Mouse (Mus musculus) lung, embryonic 14.5 days (tissue): ENCODE data around the gene Ap1m2. TPM values are rescaled to one million over a fixed set of nuclear protein-coding genes. Genes with fewer than 3 reads are reported as not detected.
"Not testable (repeated sequence)": the region's sequence is repeated elsewhere in the genome, so short reads cannot be mapped to it uniquely, and the experiment has no call there.

Experiments used
- ATAC-seq: fragments of 200-750 bp; cut with Nextera tagmentation; 2 replicates; pipeline ENCODE4 v1.8.0; 2017; ENCODE audit warnings: mild to moderate bottlenecking, moderate TSS enrichment, moderate library complexity; ENCODE audit not compliant: insufficient read depth
- DNase-seq: peaks from one replicate; pipeline ENCODE4 v3.0.0-alpha.2; 2015
- H3K27ac ChIP-seq: fragments of 300-500 bp; sonication (generic); 2 replicates; pipeline ENCODE4 v1.5.1; 2014; ENCODE audit warnings: low read depth, mild to moderate bottlenecking, moderate library complexity
- H3K27me3 ChIP-seq: fragments of 300-500 bp; sonication (generic); 2 replicates; pipeline ENCODE4 v1.6.1; 2014; ENCODE audit warnings: low read length, control low read depth; ENCODE audit not compliant: insufficient read depth
- H3K36me3 ChIP-seq: fragments of 300-500 bp; sonication (generic); 2 replicates; pipeline ENCODE4 v1.6.1; 2014; ENCODE audit warnings: control low read depth; ENCODE audit not compliant: insufficient read depth
- H3K4me1 ChIP-seq: fragments of 300-500 bp; sonication (generic); 2 replicates; pipeline ENCODE4 v1.6.1; 2014; ENCODE audit warnings: antibody characterized with exemption, control low read depth; ENCODE audit not compliant: insufficient read depth
- H3K4me2 ChIP-seq: fragments of 300-500 bp; sonication (generic); 2 replicates; pipeline ENCODE4 v1.6.1; 2014; ENCODE audit warnings: mild to moderate bottlenecking
- H3K4me3 ChIP-seq: fragments of 300-500 bp; sonication (generic); 2 replicates; pipeline ENCODE4 v1.5.1; 2014; ENCODE audit warnings: low read depth, low read length
- H3K9ac ChIP-seq: fragments of 300-500 bp; sonication (generic); 2 replicates; pipeline ENCODE4 v1.6.1; 2014
- H3K9me3 ChIP-seq: fragments of 300-500 bp; sonication (generic); 2 replicates; pipeline ENCODE4 v1.6.1; 2016; ENCODE audit warnings: low read depth, low read length, control low read depth
- CTCF ChIP-seq: IDR thresholded peaks from 2 replicates; pipeline ENCODE4 v1.5.1; 2016; ENCODE audit warnings: antibody characterized with exemption, low read depth
- WGBS: fragments of 180-500 bp; shearing (Covaris S2); extraction: QIAGEN DNeasy Blood & Tissue Kit; methylation state at CpG from one replicate; pipeline ENCODE4 v1.1.7; 2014; 5-methylcytosine and 5-hydroxymethylcytosine counted together
- polyA plus RNA-seq: library from polyadenylated mRNA; unstranded; fragments of >200 nt; fragmentation: Nextera tagmentation; extraction: Ambion mirVana; gene quantifications from 2 replicates; pipeline ENCODE4 v1.2.1, GENCODE M21; 2014

Gene Ap1m2
- polyA plus RNA-seq, 1 experiment from 2014 or later, result 45.7 TPM

DNA sequence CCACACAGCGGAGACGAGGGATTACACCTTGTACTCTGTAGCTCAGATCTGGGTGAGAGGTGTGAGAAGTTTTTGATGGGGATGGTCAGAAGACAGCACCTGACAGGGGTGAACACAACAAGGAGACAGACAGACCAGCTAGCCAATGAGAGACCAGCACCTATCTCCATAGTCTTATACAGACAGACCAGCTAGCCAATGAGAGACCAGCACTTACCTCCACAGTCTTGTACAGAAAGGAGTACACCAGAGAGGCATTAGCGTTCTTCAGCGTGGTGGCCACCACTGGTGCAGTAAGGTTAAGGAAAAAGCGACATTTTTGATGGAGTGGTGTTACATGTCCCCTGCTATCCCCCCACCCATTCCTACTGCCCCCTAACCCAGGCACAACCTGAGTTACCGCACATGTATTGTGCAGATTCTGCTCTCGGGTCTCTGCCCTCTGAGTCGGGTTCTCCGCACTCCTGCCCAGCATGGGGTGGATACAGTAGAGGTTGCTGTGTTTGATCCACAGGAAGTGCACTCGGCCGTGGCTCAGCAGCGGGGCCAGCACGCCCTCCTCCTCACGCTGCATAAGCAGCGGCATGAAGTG lies 2.9 kb downstream of the Ap1m2 start:
- ATAC-seq (no peak), DNase-seq (no peak)
- Histone ChIP-seq H3K9ac (no peak overlapping the region), H3K27me3 (peaks cover 14% of the 10 kb centered on the region), H3K36me3 (no peaks in the 10 kb centered on the region), H3K4me3 (no peak overlapping the region), H3K4me1 (no peaks in the 10 kb centered on the region), H3K9me3 (no peaks in the 10 kb centered on the region), H3K4me2 (no peak overlapping the region), H3K27ac (no peak overlapping the region)
- 58% methylated on average over 15 of the region's 15 CpGs for WGBS
- no peak for TF ChIP-seq CTCF

DNA sequence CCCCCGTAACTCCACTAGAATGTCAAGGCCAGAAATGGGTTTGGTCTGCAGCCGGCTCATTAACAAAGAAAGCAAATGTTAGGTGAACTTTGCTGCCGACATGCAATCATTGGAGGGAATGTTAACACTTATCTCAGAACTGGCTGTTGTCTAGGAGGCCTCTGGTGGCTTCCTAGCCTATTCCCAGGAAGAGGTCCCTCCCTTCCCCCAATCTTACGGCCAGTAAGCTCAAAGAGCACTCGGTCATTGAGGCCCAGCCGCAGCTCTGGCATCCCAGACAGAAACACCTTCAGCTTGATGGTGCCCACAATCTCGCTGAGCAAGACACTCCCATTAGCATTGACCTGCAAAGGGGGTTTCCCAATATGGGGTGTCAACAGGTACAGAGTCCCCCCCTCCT lies 7.1 kb downstream of the Ap1m2 start:
- TF ChIP-seq CTCF, result no peak
- Histone ChIP-seq H3K4me3 (no peak overlapping the region), H3K9me3 (no peaks in the 10 kb centered on the region), H3K27ac (no peak overlapping the region), H3K36me3 (0 out of 2 replicates have a peak, but pooled peaks cover 6% of the 10 kb centered on the region), H3K9ac (no peak overlapping the region), H3K27me3 (no peaks in the 10 kb centered on the region), H3K4me2 (no peak overlapping the region), H3K4me1 (no peaks in the 10 kb centered on the region)
- 76% methylated on average over 7 of the region's 7 CpGs for WGBS
- DNase-seq (no peak), ATAC-seq (no peak)

DNA sequence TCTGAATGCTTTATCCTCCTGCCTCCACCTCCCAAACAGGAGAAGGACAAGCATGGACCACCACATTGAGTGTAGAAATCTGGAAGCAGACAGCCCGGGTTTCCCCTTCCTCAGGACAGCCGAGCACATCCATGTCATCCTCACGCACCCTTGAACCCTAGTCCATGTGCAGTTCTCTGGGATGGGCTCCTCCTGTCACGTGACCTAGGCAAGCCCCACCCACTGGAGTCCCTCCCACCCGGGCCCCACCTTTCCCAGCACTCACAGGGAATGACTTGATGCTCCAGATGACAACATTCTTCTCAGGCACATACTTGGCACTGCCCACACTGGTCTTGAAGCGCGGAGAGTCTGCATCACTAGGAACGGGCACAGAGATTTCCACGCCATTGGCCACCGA lies 13.1 kb downstream of the Ap1m2 start:
- H3K9me3 ChIP-seq, result no peaks in the 10 kb centered on the region
- H3K9ac ChIP-seq, result no peak overlapping the region
- TF ChIP-seq CTCF, result no peak
- no peaks in the 10 kb centered on the region for H3K4me1 ChIP-seq
- H3K27me3 ChIP-seq, result no peaks in the 10 kb centered on the region
- 81% methylated on average over 10 of the region's 10 CpGs for WGBS
- ATAC-seq, result no peak
- H3K36me3 ChIP-seq, result 0 out of 2 replicates have a peak, but pooled peaks cover 6% of the 10 kb centered on the region
- H3K4me2 ChIP-seq, result no peak overlapping the region
- DNase-seq, result no peak
- H3K4me3 ChIP-seq, result no peak overlapping the region
- no peak overlapping the region for H3K27ac ChIP-seq

DNA sequence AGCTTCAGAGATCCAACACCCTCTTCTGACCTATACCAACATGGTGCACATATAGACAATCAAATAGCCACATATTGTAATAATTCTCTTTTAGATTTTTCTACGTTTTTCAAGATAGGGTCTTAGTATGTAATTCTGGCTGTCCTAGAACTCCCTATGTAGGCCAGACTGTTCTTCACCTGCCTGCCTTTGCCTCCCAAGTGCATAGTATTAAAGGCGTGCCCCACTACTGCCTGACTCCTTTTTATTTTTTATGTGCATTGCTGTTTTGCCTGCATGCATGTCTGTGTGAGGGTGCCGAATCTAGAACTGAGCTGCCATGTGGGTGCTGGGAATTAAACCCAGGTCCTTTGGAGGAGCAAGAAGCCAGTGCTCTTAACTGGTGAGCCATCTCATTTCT lies 19.9 kb downstream of the Ap1m2 start:
- no peak for DNase-seq
- Histone ChIP-seq H3K27ac (no peak overlapping the region), H3K9me3 (no peaks in the 10 kb centered on the region), H3K4me1 (peaks cover 12% of the 10 kb centered on the region; the same call in 1 of the 2 replicates), H3K9ac (no peak overlapping the region), H3K4me2 (peak overlapping the region; percentile 59), H3K4me3 (no peak overlapping the region), H3K27me3 (no peaks in the 10 kb centered on the region), H3K36me3 (no peaks in the 10 kb centered on the region)
- WGBS, result 87% methylated on average over 3 of the region's 3 CpGs
- no peak for TF ChIP-seq CTCF
- ATAC-seq, result no peak

DNA sequence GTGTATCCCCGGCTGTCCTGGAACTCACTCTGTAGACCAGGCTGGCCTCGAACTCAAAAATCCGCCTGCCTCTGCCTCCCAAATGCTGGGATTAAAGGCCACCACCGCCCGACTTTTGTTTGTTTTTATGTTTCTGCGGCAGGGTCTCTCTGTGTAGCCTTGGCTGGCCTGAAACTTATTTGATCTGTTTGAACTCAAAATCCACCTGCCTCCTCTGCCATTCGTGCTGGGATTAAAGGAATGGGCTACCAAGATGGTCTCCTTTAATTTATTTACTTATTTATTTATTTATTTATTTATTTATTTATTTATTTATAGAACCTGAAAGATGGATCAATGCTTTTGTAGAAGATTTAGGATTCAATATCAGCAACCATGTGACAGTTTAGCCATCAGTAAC lies 20.3 kb downstream of the Ap1m2 start:
- WGBS, result 10% methylated on average over 7 of the region's 7 CpGs
- H3K27me3 ChIP-seq, DNase-seq, ATAC-seq, H3K36me3 ChIP-seq, H3K9me3 ChIP-seq: not testable (repeated sequence)
- H3K4me2 ChIP-seq, result peak overlapping the region; percentile 59
- peaks cover 15% of the 10 kb centered on the region; the same call in 1 of the 2 replicates for H3K4me1 ChIP-seq
- peak overlapping the region; percentile 91 for H3K27ac ChIP-seq
- H3K4me3 ChIP-seq, result peak overlapping the region; percentile 61
- peak overlapping the region; percentile 53 for H3K9ac ChIP-seq

DNA sequence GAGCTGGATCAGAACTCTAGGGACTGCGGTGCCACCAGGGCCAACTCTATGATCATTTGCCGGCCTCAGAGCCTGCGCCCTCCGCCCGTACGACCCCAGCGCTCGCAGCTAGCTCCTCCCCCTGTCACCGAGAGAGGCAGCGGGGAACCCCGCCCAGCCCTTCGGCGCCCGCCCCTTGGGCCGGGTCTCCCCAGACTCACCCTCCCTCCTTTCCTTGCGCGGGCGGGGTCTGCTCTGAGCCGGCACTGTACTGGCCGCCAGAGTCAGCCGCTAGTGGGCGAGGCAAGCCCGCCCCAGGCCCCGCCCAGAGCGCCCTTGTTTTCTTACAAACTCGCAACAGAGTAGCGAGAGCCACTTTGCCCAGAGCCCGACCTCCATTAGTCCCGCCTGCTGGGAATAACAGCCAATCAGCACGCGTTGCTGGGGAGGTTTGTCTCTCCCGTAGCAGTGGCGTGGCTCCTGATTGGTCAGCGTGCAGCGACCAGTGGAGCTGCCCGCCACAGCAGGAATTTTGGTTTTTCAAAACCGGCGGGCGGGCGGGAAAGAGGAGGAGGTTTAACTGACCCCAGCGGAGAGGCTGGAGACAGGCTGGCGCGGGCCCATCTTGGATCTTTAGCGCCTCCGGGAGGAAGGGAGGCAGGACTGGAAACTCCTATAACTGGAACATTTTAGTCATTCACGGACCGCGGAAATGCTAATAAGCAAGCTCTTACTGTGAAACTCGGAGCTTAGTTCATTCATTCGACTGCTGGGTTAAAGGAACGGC lies 20.9 kb downstream of the Ap1m2 start, which contains the start of gene Cdkn2d:
Gene Cdkn2d (minus strand): TSS at position 386 of the 766 bp plus-strand sequence.
- H3K4me1 ChIP-seq, result peaks cover 21% of the 10 kb centered on the region; the same call in 1 of the 2 replicates
- H3K4me3 ChIP-seq, result peak within 1 kb of the TSS; percentile 61
- DNase-seq (peak; percentile 100), ATAC-seq (peak; percentile 97)
- H3K27me3 ChIP-seq, result no peaks in the 10 kb centered on the region
- H3K27ac ChIP-seq, result peak within 1 kb of the TSS; percentile 91
- under 1% methylated on average over 51 of the region's 51 CpGs for WGBS
- H3K4me2 ChIP-seq, result peak within 1 kb of the TSS; percentile 75
- H3K9ac ChIP-seq, result peak within 1 kb of the TSS; percentile 71
- peak; percentile 45 for TF ChIP-seq CTCF
- H3K9me3 ChIP-seq, result no peaks in the 10 kb centered on the region
- no peaks in the 10 kb centered on the region for H3K36me3 ChIP-seq

DNA sequence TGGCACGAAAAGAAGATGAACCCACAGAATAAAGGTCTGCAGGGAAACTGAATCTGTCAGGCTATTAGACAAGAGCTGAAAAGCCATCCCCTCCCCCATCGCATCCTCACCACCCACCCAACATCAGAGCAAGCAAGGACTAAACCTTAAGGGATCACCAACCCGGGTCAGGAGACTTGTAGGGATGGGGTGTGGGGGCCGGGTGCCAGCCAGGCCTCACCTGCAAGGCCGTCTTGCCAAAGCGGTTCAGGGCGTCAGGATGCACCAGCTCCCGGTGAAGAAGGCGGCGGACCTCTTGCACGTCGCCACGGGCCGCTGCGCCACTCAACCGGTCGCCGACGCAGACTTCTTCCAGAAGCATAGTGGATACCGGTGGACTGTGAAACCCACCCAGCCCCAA lies 21.5 kb downstream of the Ap1m2 start:
- under 1% methylated on average over 20 of the region's 20 CpGs for WGBS
- Histone ChIP-seq H3K4me3 (peak overlapping the region; percentile 61), H3K27me3 (no peaks in the 10 kb centered on the region), H3K27ac (peak overlapping the region; percentile 78), H3K9ac (peak overlapping the region; percentile 71), H3K9me3 (no peaks in the 10 kb centered on the region), H3K4me1 (peaks cover 21% of the 10 kb centered on the region; the same call in 1 of the 2 replicates), H3K4me2 (peak overlapping the region; percentile 75), H3K36me3 (no peaks in the 10 kb centered on the region)
- ATAC-seq (no peak), DNase-seq (no peak)
- no peak for TF ChIP-seq CTCF
